Mouse (Mus musculus): ENCODE measurements at regions not wholly inside any gene's neighbourhood (a gene's known extent, or its start where the extent isn't known, plus 50 kb on each side); places are given as distances from the start of the nearest gene placed in this dataset.
A peak's percentile ranks its signal among the peaks of the same experiment; 100 is the strongest.
"Not testable (repeated sequence)": the region's sequence is repeated elsewhere in the genome, so short reads cannot be mapped to it uniquely, and the experiment has no call there.

DNA sequence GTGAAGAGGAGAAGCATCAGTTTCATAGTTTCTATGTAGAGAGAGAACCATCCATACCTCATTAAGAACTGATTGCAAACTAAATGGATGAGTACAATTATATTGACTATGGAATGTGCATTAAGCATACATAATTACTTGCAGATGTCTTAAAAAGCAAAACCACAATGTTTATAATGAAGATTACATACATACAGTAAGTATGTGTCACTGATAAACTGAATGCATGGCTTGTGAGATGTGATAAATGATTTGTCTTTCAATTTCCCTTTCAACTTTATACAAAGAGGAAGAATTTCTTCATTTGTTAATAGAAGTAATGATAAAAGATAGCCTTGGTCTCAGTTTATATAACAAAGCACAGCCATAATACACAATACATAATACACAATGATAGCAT is 1939.3 kb downstream of the 9330182O14Rik start:
- no peak for DNase-seq (ENCODE audit: low spot score)

DNA sequence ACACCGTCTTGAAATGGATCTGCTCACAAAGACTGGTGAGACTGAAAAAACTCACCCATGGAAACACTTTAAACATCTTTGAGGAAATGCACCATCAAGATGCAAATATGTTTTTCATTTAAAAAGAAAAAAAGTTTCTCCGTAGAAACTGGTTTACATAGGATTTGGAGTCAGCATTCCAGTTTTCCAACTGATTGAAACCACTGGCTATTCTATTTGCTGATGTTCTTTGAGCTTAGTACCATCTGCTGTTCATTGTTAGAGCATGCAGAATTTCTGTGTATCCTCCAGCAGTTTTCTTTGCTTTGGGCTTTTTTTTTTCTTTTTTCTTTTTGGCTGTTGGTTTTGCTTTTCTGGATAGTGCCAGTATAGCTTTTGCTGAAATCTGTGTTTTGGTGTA is 1948.3 kb downstream of the 9330182O14Rik start:
- DNase-seq (ENCODE audit: low spot score), result no peak

DNA sequence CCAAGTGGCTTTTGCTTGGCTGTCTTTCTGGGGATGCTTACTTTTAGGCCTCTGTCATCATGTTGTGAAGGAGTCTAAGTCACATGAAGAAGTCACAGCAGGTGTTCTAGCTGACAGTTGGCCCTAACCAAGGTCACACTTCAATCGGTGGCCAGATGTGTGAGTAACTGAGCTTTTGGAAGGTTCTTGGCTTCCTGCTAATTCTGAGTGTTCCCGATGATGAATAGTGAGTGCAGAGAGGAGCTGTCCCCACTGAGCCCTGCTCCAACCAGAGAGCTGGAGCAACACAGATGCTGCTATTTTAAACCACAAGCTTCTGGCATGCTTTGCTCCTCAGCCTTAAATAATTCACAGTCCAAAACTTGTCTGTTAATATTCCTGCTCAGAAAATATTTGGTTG is 1966.6 kb downstream of the 9330182O14Rik start:
- peak; percentile 7 for DNase-seq (ENCODE audit: low spot score)

DNA sequence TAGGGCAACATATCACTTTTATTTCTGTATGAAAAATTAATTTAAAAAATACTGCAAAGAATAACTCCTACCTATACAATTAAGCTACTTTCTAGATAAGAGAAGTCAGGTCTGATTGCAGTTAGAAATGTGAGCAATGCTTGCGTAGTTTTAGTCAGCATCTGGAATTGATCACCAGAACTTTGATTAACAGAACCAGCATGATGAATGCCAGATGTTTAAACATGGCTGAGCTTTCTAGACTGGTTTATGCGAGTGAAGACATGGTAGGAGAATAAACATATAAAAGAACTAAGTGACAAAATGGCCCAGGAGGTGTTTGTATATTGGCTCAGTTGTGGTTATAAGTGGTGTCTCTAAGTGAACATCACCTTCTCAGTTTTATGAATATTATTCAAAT is 1970.7 kb downstream of the 9330182O14Rik start:
- no peak for DNase-seq (ENCODE audit: low spot score)

DNA sequence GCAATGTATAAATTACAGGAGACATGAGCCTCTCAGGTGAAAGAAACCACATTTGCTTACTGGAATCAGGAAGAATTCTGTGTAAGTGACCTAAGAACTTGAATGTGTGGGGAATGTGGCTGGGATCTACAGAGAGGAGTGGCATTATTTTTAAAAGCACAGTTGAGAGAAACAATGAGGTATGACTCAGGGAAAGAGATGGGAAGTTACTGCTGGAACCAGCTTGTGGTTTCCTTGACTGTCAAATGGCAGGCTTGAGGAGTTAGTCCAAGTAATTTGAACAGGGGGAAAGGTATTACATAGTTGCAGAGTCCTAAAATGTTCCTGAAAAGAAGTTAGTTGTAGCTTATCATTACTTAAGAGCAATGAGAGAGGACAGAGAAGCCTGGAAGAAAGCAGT is 1972.9 kb downstream of the 9330182O14Rik start:
- DNase-seq (ENCODE audit: low spot score), result no peak

DNA sequence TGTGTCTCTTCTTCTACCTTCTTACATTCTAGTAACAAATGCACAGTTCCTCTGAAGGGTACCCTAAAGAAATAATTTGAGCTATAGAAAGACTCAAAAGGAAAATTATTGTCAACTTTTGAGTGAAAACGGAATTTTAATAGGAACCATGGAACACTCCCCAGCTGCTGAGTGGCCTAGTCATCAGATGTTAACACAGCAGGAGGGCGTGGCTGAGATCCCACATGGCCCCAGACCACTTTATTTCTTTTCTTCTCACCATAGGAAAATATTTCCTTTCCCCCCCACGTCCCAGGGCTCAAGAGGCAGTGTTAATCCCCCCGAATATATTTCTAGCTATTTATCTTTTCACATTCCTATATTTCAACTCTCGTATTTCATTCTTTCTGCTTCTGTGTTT is 1977.6 kb downstream of the 9330182O14Rik start:
- DNase-seq (ENCODE audit: low spot score), result no peak

DNA sequence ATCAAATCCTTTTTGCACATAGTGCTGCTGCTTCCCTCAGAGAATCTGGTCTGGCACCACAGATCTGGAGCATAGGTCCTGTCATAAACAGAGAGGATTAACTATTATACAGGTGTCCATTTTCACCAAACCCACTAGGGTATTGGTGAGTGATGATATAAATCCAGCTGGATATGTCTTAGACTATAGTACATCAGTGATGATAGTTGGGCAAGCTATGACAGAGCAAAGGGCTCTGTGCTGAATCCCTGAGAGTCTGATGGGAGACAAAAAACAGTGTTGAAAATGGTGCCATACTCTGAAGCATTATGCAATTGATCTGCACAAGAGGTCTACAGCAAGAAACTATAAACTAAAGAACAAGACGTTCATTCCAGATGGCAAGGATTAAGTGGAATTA is 1993.3 kb downstream of the 9330182O14Rik start:
- no peak for DNase-seq (ENCODE audit: low spot score)

DNA sequence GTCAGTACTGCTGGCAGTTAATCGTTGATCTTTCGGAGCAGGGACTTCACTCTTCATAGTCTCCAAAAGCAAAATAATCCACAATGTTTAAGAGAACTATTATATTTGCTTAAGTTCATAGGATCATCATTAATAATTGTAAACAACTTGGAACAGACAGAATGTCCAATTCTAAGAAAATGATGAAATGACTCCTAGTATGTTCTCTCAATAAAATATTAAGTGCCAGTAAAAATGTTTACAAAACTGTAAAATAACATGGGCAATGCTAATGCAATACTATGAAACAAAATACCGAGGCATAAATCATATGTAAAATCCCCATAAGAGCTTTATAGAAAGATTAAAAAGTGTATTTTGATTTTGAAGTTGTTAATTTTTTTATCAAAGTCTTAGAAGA is 1994.8 kb downstream of the 9330182O14Rik start:
- no peak for DNase-seq (ENCODE audit: low spot score)

DNA sequence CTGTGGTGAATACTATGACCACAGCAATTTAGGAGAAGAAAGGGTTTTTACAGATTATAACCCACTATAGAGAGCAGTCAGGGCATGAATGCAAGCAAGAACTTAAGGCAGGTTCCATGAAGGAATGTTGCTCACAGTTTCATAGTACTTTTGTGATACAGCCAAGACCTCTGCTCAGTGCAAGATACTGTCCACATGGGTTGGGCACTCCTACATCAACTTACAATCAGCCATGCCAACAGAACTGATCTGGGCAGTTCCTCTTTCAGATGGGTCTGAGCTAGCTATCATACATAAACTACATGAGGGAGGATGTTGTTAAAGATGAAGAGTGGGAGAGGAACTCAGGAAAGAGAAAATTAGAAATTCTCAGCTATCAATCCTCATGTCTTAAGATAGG is 2032.4 kb downstream of the 9330182O14Rik start:
- no peak for DNase-seq (ENCODE audit: low spot score)

DNA sequence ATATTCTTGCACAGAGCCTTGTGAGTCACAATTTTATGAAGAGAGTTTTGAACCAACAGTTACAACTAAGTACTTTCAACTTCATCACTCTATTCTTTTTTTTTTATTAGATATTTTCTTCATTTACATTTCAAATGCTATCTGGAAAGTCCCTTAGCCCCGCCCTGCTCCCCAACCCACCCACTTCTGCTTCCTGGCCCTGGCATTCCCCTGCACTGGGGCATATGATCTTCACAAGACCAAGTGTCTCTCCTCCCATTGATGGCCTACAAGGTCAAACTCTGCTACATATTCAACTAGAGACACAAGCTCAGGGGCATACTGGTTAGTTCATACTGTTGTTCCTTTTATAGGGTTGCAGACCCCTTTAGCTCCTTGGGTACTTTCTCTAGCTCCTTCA is 2043.6 kb downstream of the 9330182O14Rik start:
- DNase-seq (ENCODE audit: low spot score), result not testable (repeated sequence)

DNA sequence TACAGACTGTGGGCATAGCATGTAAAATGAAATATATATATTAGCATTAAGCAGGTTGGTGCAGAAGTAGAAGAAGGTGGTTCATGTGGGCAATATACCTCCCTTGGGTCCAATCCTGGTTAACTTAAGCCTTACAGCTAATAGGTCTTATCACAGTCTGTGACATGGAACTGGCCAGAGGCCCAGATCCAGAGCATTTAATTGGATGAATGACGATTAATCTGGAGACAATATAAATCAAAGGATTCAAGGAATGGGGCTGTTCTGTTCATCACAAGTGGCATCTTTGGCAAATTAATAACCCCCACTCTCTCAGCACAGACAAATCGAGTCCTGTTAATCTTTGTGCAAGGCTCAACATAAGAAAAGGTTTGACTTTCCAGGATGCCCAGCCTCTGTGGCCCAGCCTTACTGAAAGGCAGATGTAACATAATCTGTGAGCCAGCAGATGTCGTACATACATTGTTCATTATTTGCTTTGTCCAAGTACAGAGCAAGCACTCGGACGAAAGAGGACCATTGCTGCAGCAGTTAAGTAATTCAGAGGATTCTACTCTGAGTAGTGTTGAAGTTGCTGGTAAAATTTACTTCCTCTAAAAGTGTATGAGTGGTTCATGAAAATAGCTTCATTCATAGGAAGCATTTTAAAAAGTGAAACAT is 2073.2 kb downstream of the 9330182O14Rik start:
- DNase-seq (ENCODE audit: low spot score), result peak; percentile 4

DNA sequence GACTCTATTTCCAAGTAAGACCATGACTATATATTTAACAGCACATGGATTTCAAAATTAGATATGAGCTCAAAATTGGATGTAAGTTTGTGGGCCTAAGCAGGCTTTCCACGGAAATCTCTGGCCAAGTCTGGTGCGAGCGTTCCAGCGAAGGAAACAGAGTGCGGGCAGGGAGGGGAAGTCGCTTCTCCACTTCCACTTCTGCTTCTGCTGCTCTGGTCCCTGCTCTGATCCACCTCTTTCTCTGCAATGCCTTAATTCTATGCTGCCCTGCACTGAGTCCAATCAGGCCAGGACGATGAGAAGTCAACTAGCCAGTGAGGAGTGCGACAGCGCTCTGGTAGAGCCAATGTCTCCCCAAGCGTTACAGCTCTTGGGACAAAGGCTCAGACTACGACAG is 2085.3 kb downstream of the 9330182O14Rik start:
- DNase-seq (ENCODE audit: low spot score), result no peak

DNA sequence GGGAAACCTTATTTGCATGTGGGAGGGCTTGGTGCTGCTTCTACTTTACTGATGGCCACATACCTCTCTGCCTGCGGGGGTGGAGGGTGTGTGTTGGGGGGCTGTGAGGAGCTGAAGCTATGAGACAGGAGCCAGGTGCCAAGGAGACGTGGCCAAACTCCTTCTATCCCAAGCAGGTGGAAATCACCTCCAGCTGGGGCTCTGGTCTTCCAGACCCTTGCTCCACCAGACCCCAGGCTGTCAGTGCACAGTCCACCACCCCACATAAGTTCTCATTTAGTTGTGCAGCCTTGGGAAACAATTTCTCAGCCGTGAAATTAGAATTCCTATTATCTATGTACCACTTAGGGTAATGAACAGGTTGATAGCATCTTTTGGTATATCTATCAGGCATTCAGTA is 2085.8 kb downstream of the 9330182O14Rik start:
- DNase-seq (ENCODE audit: low spot score), result no peak

DNA sequence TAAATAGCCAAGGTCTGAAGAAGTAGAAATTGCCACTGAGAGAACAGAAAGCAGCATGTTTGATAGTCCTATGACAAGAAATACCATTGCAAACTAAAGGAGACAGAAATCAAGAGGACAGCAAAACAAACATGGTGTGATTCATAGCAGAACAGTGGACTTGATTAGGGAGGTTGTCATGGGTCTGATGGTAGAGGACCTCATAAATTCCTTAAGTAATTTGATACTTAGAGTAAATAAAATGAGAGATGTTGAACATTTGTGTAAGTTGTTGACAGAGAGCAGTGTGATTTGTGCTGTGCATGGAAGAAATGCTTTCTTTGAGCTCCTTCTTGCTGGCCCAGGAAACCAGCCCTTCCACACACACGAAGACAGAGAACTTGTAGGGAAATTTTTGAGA is 2090.8 kb downstream of the 9330182O14Rik start:
- DNase-seq (ENCODE audit: low spot score), result no peak

DNA sequence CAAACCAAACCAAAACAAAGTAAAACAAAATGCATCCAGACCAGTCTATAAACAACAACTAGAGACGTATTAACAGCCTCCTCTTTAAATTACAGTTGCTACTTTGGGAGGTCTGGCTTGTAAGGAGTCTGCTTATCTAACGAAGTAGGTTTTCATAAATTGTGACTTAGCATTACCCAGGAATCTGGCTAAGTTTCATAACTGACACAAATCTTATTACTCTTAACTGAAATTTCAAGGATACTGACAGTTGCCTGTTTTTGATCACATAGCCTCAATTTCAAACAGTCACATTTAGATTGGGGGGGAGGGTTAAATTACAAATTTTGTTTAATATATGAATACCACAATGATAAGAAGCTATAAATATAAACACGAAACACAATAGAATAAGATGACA is 2097.5 kb downstream of the 9330182O14Rik start:
- no peak for DNase-seq (ENCODE audit: low spot score)

DNA sequence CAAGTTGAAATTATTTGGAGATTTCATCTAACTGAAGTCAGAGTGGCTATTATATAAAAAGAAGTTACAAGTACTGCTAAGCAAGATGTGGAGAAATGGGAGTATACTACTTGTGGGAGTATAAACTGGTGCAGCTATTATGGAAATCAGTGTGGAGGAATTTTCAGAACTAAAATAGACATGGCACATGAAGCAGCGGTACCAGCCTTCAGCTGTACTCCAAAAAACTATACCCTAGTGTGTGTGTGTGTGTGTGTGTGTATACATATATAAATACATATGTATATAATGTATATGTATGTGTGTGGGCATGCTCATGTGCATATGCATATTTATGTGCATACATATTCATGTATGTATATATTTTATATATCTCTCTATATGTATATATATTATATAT is 2112.6 kb downstream of the 9330182O14Rik start:
- no peak for DNase-seq (ENCODE audit: low spot score)

DNA sequence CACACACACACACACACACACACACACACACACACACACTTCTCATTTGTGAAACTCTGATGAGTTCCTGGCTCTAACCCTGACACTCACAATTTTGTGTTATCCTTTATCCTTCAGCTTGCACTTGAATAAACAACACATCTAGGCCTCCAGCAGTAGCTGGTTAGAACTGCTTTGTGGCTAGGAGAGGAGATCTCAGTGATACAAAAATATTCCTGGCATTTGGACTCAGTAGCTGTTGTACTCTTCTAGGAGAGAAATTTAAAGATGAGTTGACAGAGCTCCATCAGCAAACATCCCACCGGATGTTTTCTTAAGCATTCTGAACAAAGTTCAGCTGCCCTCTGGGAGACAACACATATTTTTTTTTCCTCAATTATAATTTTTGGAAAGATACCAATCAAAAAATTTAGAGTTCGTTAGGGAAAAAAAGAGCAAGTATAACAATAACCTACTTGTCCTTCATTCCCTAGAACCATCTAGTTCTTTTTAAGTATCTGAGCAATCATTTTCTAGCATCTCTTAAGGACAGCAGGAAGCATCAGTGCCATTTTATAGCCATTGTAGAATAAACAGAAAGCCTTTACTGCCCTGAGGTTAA is 2118.7 kb downstream of the 9330182O14Rik start:
- no peak for DNase-seq (ENCODE audit: low spot score)

DNA sequence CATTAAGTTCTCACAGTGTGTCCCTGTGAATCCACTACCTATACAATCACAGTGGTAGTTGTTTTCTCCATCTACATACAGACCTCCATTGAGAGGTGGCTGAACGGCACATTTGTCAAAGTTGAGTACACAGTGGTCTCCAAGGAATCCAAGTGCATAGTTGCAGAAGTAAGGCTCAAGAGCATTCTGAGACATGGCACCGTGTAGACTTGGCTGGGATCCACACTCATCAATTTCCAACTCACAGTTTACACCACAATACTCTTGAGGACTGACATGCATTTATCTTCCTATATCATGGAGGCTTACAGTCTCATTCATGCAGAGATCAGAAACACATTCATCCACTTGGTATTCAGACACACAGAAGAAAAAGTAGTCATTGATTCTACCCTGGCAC is 2122.2 kb downstream of the 9330182O14Rik start:
- no peak for DNase-seq (ENCODE audit: low spot score)

DNA sequence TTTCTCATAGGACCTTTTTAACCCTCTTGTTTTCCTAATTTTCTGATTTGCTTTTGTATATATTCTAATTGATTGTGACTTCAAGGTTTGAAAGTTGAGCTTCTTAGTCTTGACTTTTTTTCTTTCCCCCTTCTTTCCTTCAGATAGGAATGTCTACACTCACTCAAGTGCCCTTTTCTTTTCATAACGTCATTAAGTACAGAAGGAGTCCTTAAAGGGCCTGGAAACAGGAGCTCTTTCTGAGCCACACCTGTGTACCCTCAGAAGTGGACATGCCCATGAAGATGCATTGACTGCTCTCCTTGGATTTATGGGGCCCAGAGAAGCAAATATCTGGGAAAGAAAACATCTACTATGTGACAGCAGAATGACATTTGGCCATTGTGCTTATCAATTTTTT is 2141.0 kb downstream of the 9330182O14Rik start:
- DNase-seq (ENCODE audit: low spot score), result no peak

DNA sequence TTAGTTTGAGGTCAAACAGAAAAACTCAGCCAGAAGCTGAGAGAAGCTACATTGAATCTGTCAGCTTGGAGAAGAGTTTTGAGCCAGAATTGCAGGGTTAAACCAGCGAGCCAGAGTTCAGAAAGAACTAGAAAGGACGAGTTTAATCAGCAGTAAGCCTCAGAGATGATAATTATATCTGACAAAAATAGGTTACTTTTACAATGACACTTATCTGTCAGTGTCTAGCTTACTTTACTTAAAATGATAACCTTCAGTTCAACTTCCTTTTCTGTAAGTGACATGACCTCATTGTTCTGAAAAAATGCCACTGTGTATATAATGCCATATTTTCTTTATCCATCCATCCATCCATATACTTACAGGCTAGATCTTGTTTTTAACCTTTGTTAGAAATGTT is 2143.1 kb downstream of the 9330182O14Rik start:
- no peak for DNase-seq (ENCODE audit: low spot score)

DNA sequence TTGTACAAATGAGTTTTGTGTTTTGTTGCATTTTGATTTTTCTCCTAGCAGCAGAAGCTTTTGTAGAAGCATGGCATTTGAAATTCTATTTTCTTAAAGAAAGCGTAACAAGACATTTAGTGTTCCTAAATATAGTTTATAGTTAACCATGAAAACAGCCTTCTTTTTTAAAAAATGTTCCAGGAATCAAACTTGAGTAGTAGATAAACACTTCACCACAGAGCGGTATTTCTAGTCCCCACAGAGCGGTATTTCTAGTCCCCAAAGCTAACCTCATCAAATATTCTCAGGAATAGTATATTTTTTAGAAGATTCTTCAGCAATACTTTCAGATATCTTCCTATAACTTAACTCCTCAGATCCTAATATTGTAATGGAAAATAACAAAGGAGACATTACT is 2146.6 kb downstream of the 9330182O14Rik start:
- DNase-seq (ENCODE audit: low spot score), result no peak

DNA sequence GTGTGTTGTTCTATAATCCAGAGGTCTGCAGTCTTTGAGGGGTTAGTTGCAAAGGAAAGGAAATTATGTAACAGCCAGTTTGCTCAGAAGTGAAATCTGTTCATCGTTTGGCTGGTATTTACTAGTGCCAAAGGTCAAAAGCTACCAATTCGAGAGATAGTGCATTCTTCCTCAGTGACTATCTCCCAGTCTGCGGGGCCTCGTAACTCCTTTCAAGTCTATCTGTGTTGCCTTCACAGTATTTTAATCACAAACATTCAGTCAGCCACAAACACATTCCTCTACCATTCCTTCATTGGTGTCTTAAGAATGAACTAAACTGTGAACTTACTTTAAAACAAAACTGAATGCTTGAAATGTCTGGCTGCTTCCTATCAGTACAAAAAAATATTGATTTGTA is 2162.2 kb downstream of the 9330182O14Rik start:
- no peak for DNase-seq (ENCODE audit: low spot score)

DNA sequence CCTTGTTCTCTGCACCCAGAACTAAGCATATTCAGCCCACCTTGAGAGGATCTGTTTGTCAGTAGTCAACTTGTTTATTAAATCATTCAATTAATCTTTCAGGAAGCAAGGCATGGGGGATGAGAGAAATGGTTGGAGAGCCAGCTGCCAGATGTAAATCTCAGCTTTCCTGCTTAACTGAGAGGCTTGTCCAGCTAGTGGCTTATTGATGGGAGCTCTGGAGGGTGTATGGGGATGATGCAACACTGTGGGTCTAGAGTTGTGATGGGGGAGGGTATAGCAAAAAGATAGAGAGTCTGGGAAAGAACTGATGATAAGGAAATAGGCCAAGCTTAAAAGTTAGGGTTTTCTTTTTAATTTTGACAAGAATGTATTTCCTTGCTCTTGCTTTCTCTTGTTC is 2163.3 kb downstream of the 9330182O14Rik start:
- no peak for DNase-seq (ENCODE audit: low spot score)

DNA sequence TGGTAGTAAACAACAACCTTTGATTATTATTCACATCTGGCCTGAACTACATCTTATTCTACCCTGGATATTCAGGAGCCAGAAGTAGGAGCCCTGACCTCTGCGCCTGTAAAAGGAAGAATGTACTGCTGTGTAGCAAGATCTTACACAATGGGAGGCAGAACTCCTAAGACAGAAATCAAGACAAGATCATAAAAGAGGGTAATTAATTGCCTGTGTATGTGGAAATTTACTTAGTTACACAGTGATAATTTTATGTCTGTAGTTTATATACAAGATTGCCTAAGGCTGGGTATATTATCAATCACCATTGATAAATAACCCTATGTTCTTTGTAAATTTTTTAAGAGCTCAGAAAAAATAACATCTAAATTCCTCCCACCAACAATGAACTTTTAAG is 2167.8 kb downstream of the 9330182O14Rik start:
- DNase-seq (ENCODE audit: low spot score), result no peak

Measured in layer of hippocampus, adult 11-12 months (tissue).